Mouse (Mus musculus) cortical plate, adult 2 months (tissue): ENCODE measurements around the gene Irgc1.

Source experiments
- CTCF ChIP-seq: fragments of 200-500 bp; IDR thresholded peaks from 2 replicates; pipeline ENCODE4 v1.5.1; 2011; ENCODE audit warnings: mild to moderate bottlenecking, control low read depth, low read length; ENCODE audit not compliant: insufficient read depth; ENCODE audit errors: extremely low read depth
- POLR2A ChIP-seq: fragments of 200-500 bp; IDR thresholded peaks from 2 replicates; pipeline ENCODE4 v1.6.1; 2011; ENCODE audit warnings: mild to moderate bottlenecking, low read length, control low read depth; ENCODE audit not compliant: insufficient read depth; ENCODE audit errors: extremely low read depth

- TF ChIP-seq POLR2A (no peak), CTCF (peak; percentile 95)
Measured at GRCm38 (mm10) chr7:24441785-24442184, 10.3 kb downstream of the Irgc1 start.
